Mouse (Mus musculus) heart, postnatal 10 days (tissue): ENCODE results near the gene Atp1a2. TPM values are rescaled to one million over a fixed set of nuclear protein-coding genes. Genes with fewer than 3 reads are reported as not detected.
A peak's percentile ranks its signal among the peaks of the same experiment; 100 is the strongest.
"Not testable (repeated sequence)": the region's sequence is repeated elsewhere in the genome, so short reads cannot be mapped to it uniquely, and the experiment has no call there.

Experiments
- DNase-seq, 2 experiments: peaks; one replicate each; pipeline ENCODE4 v3.0.0; 2021
- intact Hi-C: fragments of 180-260 bp; cut with DNase I; formaldehyde crosslinking; loops from one replicate; pipeline ENCODE4 v1.15.1; 2025
- total RNA-seq, 2 experiments: library from RNA; stranded (reverse); gene quantifications; 2 replicates each; pipeline ENCODE4 v1.2.3; 2021

Atp1a2 gene
- total RNA-seq, 2 experiments from 2014 or later = 228 to 235 TPM

DNA sequence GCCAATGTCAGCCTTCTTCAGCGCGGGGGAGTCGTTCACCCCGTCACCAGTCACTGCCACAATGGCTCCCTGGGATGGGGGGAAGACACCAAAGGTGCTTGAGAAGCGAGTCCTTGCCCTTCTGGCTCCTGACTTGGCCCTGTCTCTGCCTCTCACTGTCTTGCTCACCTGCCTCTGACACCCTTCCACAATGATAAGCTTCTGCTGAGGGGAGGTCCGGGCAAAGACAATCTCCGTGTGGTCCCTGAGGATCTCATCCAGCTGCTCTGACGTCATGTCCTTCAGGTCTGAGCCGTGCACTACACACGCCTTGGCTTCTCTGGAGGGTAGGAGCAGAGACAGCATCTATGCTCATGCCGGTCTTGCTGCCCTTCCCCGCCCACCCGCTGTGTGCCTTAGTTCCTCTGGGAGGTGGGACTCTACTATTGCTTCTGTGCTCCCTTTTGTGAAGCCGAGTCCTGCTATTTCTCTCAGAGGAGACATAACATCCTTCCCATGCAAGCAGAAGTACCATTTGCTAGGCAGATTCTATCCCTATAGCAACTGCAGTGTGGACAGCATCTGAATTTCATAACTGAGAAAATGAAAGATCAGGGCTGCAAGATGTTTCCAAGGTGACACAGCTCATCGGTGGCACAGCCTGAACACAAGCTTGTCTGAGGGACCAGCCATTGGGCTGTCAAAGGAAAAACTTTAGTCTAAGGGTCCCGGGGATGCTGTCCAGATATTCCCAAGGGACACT lies 17.9 kb downstream of the Atp1a2 start:
- no peak for DNase-seq
- intact Hi-C loops = no loop called here

DNA sequence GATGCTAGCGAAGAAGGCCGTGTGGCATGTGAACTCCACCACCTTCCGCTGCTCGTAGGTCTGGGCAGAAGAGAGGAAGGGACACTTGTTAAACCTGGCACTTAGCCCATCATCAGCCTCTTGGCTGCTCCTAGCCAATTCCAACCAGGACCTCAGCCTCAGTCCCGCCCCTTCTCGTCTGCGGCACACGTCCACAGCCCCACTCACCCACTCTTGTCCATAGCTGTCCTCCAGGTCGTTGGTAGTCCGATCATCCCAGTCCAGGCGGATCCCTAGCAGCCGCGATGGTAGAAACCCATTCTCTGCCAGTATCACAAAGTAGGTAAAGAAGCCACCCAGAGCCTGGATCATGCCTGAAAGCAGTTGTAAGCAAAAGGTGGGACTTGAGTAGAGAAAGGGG lies 19.5 kb downstream of the Atp1a2 start:
- DNase-seq = no peak
- intact Hi-C loops = no loop called here

DNA sequence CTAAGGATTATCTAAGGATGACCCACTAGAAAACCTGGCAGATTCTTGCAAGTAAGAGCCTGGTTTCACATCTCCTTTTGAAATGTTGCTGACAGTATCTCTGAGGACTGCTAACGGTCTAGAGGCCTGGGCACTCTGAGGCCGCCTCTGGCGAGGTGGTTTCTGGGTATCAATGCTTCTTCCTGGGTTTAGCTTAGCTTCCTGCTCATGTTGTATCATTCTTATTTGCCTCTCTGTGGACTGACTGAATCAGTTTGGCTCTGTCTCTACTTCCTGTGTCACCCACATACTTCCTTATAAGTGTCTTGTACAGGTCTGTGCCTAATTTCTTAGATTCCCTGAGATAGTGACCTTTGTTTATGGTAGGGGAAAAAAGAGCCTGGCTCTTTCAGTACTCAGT lies 20.7 kb downstream of the Atp1a2 start:
- DNase-seq = no peak
- intact Hi-C loops = no loop called here

DNA sequence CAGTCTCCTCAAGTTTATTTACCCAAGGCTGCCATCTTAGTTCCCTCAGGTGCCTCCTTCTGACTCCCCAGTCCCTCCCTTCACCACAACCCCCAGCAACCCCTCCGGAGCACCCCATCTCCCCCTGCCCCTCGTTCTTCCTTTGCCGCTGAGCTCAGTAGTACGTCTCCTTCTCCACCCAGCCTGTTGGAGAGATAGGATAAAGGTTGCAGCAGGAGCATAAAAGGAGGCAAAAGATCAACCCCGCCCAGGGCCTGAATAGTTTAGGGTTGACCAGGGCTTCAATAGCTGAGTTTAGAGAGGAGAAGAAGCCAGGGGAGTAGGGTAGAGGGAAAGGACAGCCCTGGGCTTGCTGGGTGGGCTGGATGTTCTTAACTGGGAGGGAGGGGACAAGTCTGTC lies 23.3 kb downstream of the Atp1a2 start:
- intact Hi-C loops = no loop called here
- DNase-seq = no peak

DNA sequence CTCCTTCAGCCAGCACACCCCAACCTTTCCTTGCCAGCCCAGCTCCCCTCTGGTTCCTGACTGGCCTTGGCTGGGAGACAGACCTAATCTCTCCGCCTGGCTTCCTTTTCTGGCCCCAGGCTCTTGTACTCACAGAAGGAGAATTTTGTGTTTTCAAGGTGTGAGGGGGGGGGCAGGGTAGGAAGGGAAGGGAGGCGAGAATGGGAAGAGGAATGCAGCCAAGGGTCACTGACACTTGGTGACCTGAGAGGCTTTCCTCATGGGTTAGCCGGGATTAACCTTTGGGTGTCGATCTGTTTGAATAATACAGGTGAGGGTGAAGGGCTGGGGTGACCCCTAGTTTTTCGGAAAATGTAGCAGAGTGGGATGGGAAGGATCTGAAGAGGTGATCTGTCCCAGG lies 23.7 kb downstream of the Atp1a2 start:
- intact Hi-C loops = no loop called here
- DNase-seq = no peak

DNA sequence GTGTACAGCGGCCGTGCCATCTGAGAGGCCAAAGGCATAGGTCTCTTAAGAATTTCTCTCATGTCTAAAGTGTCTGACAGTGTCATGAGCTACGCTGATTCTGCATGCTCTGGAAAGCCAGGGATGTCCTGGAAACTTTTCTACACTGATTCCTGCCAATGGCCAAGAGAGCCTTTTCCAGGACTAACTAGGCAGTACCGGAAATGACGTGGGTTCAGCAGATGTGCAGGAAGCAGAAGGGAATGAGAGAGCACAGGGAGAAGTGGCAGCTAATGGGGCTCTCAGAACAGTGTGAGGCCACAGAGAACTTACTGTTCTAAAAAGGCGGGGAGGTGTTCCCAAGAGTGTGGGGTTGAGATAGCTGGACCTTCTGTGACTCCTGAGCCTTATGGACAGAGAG lies 24.5 kb downstream of the Atp1a2 start:
- peak; percentile 57 to 61 for DNase-seq
- intact Hi-C loops = no loop called here

DNA sequence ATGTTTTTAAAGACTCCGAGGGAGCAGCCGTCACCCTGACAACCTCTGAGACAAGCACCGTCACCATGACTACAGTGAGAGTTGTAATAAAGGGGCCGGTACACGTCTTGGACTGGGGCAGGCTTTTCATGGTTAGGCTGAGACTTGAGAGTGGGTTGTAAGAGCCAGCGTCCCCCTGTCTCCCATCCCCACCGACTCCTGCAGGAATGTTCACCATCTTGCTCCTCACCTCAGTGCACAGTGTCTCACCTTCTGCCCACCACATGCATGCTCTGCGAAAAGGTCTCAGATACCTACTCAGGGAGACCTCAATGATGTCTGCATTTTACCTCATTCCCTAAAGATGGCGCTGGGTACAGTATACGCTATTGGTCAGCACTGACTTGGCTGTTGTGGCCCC lies 26.1 kb downstream of the Atp1a2 start:
- intact Hi-C loops = no loop called here
- no peak for DNase-seq

DNA sequence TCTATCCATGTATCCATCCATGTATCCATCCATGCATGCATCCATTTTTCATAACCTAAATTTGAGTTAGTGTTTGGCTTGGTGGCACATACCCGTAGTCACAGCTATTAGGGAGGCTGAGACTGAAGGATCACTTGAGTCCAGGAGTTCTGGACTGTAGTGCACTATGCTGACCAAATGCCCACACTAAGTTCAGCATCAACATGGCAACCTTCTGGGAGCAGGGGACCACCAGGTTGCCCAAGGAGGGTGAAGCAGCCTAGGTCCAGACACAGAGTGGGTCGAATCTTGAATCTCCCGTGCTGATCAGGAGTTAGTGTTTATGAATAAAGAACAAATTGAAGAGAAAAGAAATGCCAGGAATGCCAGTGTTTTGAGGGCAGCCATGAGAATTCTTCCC lies 26.7 kb downstream of the Atp1a2 start:
- DNase-seq = no peak
- intact Hi-C loops = no loop called here

DNA sequence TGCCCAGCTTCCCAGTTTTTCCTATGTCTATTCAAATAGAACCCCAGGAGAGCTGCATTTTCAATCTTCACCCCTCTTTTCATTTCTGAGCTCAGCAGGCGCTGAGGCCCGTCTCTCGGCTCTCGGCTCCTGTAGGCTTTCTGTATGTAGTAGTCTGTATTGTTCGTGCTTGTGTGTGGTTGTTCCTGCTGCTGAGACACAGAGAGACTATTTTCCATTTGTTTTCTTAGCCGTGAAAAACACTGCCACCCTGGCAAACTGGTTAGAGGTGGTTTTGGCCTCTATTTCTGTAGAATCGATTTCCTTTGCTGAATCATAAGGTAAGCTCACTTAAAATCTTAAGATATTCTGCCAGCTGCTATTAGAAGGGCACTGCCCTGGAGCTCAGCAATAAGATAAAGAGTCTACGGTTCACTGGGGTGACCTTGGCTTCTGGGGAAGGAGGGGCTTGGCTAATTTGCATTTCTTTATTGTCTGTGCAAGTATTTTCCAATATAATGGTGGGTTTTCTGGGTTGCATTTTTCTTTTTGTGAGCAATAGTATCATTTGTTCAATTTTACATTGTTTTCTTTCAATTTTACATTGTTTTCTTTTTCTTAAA lies 36.3 kb downstream of the Atp1a2 start, which contains the start of gene Igsf8:
Igsf8 (plus strand) TSS at position 165 of the 602 bp plus-strand sequence.
- DNase-seq = no peak
- intact Hi-C loops = no loop called here

DNA sequence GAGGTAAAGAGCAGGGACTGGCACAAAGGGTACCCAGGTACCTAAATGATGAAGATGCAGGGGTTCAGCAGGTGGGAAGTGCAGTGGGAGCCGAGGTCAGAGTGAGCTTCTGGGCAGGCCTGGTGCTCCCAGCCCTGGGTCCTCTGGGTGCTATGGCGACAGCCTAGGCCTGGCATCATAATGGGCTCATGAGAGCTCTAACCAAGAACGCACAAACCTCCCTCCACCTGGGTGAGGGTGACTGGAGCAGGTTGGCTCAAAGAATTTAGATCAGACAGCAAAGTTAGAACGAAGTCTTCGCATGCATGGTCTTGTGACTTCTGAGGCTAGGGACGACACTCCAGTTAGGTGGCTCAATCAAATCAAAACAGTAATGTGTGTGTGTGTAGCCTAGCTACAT lies 39.5 kb downstream of the Atp1a2 start, which contains the start of gene Atp1a4:
Atp1a4 (minus strand) TSS at position 101 of the 400 bp plus-strand sequence.
- no peak for DNase-seq
- intact Hi-C loops = no loop called here

DNA sequence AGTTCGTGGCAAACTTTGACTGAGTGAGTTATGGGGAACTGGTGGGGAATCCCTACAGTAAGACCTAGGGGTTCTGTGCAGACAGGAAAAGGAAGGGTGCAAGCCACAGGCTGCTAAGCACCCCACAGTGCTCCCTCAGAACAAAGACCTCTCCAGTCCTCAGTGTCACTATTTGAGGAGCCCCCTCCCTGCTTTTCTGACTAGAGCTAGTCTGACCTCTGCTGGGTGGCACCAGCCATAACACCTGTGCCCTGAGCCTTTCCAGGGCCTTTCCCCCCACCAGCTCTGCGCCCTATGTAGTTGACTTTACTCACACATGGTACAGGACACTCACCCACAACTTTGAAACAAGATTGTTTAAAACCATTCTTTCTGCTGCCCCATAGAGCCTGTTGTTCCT lies 50.2 kb downstream of the Atp1a2 start:
- peak; percentile 60 to 63 for DNase-seq
- intact Hi-C loops = loop anchor here (1.0 to 5.0 kb wide), 4 partner anchors 60 to 200 kb away; partner anchors contain the start of gene Dcaf8

DNA sequence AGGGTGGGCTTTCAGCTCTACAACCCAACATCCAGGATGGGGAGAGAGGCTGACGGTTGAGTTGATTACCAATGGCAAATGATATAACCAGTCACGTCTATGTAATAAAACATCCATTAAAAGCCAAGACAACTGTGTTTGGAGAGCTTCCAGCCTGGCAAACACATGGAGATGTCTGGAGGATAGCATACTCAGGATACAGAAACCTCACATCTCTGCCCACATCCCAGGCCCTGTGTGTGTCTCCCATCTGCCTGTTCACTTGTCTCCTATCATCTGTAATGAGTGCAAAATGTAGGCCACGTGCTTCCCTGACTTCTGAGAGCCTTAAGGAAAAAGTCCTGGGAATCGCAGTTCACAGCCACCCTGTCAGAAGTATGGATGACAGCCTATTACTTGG lies 50.6 kb downstream of the Atp1a2 start:
- no peak for DNase-seq
- intact Hi-C loops = loop anchor here (1.0 to 5.0 kb wide), 4 partner anchors 60 to 200 kb away; partner anchors contain the start of gene Dcaf8

DNA sequence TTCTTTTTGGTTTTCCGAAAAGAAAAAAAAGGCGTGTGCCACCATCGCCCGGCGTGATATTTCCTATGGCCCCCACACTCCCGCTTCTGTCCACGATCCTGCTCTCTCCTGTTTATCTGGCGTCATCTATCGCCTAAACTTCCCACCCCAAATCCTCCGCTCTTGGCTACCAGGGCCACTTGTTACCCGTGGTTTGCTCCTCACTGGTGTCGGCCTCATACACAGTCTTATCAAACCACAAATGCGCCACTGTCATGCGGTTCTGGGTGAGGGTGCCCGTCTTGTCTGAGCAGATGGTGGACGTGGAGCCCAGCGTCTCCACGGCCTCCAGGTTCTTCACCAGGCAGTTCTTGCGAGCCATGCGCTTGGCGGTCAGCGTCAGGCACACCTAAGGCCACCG lies 53.2 kb downstream of the Atp1a2 start:
- intact Hi-C loops = loop anchor here (5.0 kb wide), 3 partner anchors 63 to 197 kb away; partner anchors contain the start of gene Dcaf8
- not testable (repeated sequence) for DNase-seq

DNA sequence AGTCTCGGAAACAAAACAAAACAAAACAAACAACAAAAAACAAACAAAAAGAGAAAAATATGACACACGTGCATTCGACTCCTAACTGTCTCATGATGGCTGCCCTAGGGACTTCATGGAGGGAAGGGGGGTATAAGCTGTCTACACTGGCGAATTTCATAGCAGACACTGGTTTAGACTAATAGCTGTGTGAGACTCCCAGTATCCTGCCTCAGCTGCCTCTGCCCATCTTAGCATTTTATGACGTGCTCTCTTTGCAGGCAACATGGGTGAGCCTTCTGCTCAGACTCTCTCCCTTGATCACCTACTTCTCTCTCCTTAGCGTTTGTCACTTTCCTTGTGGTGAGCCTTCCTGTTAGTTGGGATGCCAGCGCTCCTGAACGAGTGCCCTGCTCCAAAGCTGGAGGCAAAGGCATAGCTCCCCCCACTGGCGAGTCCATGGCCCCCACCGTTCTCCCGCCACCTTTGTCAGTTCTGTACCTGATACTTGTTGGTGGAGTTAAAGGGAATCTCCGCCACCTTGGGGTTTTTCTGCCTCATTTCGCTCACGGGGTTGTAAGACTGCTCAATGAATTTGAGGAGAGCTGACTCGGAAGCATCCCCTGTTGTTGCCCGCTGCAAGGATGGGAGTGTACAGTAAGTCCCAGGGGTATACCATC lies 54.2 kb downstream of the Atp1a2 start:
- intact Hi-C loops = loop anchor here (2.0 kb wide), 1 partner anchor 21 kb away; no protein-coding TSS in a partner anchor
- DNase-seq = peak; percentile 37 to 60

DNA sequence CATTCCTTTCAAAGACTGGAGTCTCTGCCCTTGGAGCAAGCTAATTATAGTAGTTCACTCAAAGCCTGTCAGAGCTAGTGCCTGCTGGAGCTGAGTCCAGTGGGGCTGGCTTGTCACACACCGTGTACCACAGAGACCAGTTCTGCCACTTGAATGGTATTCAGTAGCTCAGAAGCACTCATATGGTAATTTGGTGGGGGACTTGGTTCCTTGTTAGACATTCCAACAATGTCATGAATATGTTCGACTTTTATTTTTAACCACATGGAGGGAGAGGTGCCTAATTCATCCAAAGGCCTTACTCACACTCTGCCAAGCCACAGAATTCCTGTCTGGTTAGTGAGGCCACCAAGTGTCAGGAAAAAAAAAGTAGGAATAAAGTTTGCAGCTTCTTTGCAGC lies 55.5 kb downstream of the Atp1a2 start:
- DNase-seq = peak; percentile 71 to 74
- intact Hi-C loops = loop anchor here (2.0 kb wide), 1 partner anchor 20 kb away; no protein-coding TSS in a partner anchor

DNA sequence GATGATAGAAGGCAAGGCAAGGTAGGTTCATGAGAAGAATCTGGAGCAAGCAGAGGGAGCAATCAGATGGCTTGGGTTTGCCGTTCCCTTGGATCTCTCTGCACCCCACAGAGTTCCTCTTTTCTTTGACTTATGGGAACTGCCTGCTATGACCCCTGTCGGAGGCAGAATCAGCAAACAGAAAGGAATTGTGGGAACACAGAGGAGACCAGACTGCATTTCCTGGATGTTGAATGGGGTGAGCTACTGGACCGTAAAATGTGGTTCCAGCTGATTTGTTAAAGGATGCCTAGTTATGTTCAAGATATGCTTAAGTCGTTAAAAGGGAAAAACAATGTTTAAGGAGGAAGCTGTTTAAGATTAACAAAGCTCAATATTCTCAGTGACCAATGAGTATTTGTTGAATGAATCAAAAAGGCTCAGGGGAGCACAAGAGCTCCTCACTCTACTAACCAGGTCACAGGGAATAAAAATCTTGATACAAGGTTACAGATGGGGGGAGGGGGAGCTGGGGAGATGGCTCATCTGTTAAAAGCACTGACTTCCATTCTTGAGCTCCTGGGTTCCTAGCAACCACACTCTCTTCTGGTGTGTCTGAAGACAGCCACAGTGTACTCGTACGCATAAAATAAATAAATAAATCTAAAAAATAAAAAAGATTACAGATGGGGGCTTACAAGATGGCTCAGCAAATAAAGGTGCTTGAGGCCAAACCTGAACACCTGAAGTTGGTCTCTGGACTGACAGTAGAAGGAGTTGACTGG lies 56.7 kb downstream of the Atp1a2 start:
- DNase-seq = no peak

DNA sequence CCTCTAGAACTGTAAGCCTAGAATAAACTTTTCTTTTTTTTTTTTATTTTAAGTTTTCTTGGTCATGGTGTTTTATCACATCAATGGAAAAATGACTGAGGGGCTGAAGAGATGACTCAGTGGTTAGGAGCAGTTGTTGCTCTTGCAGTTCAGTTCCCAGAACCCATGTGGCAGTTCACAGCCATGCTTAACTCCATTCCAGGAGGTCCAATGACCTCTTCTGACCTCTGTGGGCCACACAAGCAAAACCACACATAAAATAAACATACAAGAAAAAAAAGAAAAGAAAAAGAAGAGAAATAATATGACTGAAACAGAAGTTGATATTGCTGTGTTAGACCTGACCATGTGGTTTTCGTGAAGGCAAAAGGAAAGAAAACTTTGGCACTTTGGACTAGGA lies 68.6 kb downstream of the Atp1a2 start:
- intact Hi-C loops = no loop called here
- DNase-seq = no peak

More for the DNA sequence above, 56.7 kb downstream of the Atp1a2 start:
- intact Hi-C loops = no loop called here

DNA sequence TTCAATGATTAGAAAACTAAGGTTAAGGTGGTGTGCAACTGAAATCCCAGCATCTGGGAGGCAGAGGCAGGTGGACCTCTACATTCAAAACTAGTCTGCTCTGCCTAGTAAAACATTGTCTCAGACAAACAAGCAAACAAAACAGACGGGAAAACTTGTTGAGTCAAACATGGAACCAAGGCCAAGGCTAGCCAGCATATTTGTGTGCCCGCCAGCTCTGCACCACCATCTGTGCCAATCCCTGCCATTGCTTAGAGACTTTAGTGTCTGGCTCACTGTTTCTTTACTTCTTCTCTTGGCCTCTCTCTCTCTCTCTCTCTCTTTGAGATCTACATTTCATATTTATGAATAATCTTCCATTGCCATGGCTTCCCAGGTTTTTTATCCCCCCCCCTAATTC lies 69.7 kb downstream of the Atp1a2 start:
- no peak for DNase-seq
- intact Hi-C loops = no loop called here
